Mouse (Mus musculus) bone marrow, adult 2 months (tissue): ENCODE measurements at regions not wholly inside any gene's neighbourhood (a gene's known extent, or its start where the extent isn't known, plus 50 kb on each side); places are given as distances from the start of the nearest gene placed in this dataset.
"Not testable (repeated sequence)": the region's sequence is repeated elsewhere in the genome, so short reads cannot be mapped to it uniquely, and the experiment has no call there.

Experiments
- H3K27ac ChIP-seq: fragments of 200-500 bp; 2 replicates; pipeline ENCODE4 v1.5.1; 2012; ENCODE audit warnings: low read depth, mild to moderate bottlenecking, control low read depth, inconsistent platforms, low read length; ENCODE audit not compliant: control insufficient read depth, poor library complexity, insufficient read depth
- H3K4me1 ChIP-seq: fragments of 200-500 bp; 2 replicates; pipeline ENCODE4 v1.6.1; 2011; ENCODE audit warnings: low read length; ENCODE audit not compliant: control insufficient read depth, insufficient read depth
- H3K4me3 ChIP-seq: fragments of 200-500 bp; replicated peaks from 2 replicates; pipeline ENCODE3; 2011; ENCODE audit warnings: mild to moderate bottlenecking, low read depth, low read length, control low read depth; ENCODE audit not compliant: control insufficient read depth
- CTCF ChIP-seq: fragments of 200-500 bp; IDR thresholded peaks from 2 replicates; pipeline ENCODE4 v1.5.1; 2011; ENCODE audit warnings: low read length, control low read depth; ENCODE audit not compliant: control insufficient read depth, insufficient read depth
- POLR2A ChIP-seq: fragments of 200-500 bp; IDR thresholded peaks from 2 replicates; pipeline ENCODE4 v1.6.1; 2011; ENCODE audit warnings: low read depth, mild to moderate bottlenecking, control low read depth, low read length, borderline replicate concordance; ENCODE audit not compliant: control insufficient read depth
- WGBS: fragments of 180-500 bp; shearing (Covaris S2); methylation state at CpG from one replicate; pipeline ENCODE4 v1.1.7; 2018; 5-methylcytosine and 5-hydroxymethylcytosine counted together

GRCm38 (mm10) chr13:107568701-107569121 lies 475.5 kb upstream of the Smim15 start:
- Histone ChIP-seq H3K4me3 (peak overlapping the region; percentile 25), H3K4me1 (no peaks in the 10 kb centered on the region; the same call in 1 of the 2 replicates), H3K27ac (no peak overlapping the region)
- WGBS, result 4% methylated on average over 7 of the region's 7 CpGs
- no peak for TF ChIP-seq CTCF
- no peak for TF ChIP-seq POLR2A

- no peak overlapping the region for H3K4me3 ChIP-seq
- WGBS, result 44% methylated on average over 1 of the region's 1 CpGs
Observed at GRCm38 (mm10) chr13:107562463-107562862, 481.8 kb upstream of the Smim15 start.

GRCm38 (mm10) chr13:107561529-107561928 lies 482.7 kb upstream of the Smim15 start:
- no peak overlapping the region for H3K27ac ChIP-seq
- TF ChIP-seq CTCF, result no peak
- no peak for TF ChIP-seq POLR2A
- 72% methylated on average over 2 of the region's 2 CpGs for WGBS
- H3K4me3 ChIP-seq, result no peak overlapping the region
- no peaks in the 10 kb centered on the region for H3K4me1 ChIP-seq

More at GRCm38 (mm10) chr13:107562463-107562862, 481.8 kb upstream of the Smim15 start:
- no peak for TF ChIP-seq CTCF
- TF ChIP-seq POLR2A, result no peak
- Histone ChIP-seq H3K4me1 (no peaks in the 10 kb centered on the region), H3K27ac (no peak overlapping the region)

- TF ChIP-seq POLR2A (no peak), CTCF (no peak)
- WGBS, result 79% methylated on average over 3 of the region's 3 CpGs
- Histone ChIP-seq H3K27ac (no peak overlapping the region), H3K4me1 (no peaks in the 10 kb centered on the region), H3K4me3 (no peak overlapping the region)
Observed at GRCm38 (mm10) chr13:107555958-107556357, 488.3 kb upstream of the Smim15 start.

- 80% methylated on average over 3 of the region's 3 CpGs for whole genome bisulfite sequencing
- no peak for TF ChIP-seq POLR2A
- TF ChIP-seq CTCF, result no peak
- no peak overlapping the region for H3K27ac ChIP-seq
- no peak overlapping the region for H3K4me3 ChIP-seq
- no peaks in the 10 kb centered on the region for H3K4me1 ChIP-seq
Observed at GRCm38 (mm10) chr13:107554091-107554490, 490.2 kb upstream of the Smim15 start.

GRCm38 (mm10) chr13:107552165-107552564 lies 492.1 kb upstream of the Smim15 start:
- TF ChIP-seq POLR2A (no peak), CTCF (no peak)
- 86% methylated on average over 4 of the region's 4 CpGs for WGBS
- H3K4me3 ChIP-seq, result no peak overlapping the region
- no peak overlapping the region for H3K27ac ChIP-seq
- H3K4me1 ChIP-seq, result no peaks in the 10 kb centered on the region

- not testable (repeated sequence) for H3K4me3 ChIP-seq, H3K27ac ChIP-seq, H3K4me1 ChIP-seq
- WGBS, result 91% methylated on average over 7 of the region's 7 CpGs
Observed at GRCm38 (mm10) chr13:107549995-107550394, 494.3 kb upstream of the Smim15 start.

GRCm38 (mm10) chr13:107547073-107547472 lies 497.2 kb upstream of the Smim15 start:
- TF ChIP-seq POLR2A (no peak), CTCF (no peak)
- H3K27ac ChIP-seq, result no peak overlapping the region
- WGBS, result 87% methylated on average over 7 of the region's 7 CpGs
- no peaks in the 10 kb centered on the region for H3K4me1 ChIP-seq
- H3K4me3 ChIP-seq, result no peak overlapping the region

GRCm38 (mm10) chr13:107546181-107546900 lies 497.9 kb upstream of the Smim15 start:
- no peaks in the 10 kb centered on the region for H3K4me1 ChIP-seq
- no peak overlapping the region for H3K27ac ChIP-seq
- WGBS, result 84% methylated on average over 10 of the region's 10 CpGs
- H3K4me3 ChIP-seq, result no peak overlapping the region
- TF ChIP-seq CTCF (no peak), POLR2A (no peak)
